Mouse (Mus musculus) kidney, postnatal 25 days (tissue): ENCODE measurements around the gene Dock3.

Experiments
- DNase-seq, 2 experiments: peaks; one replicate each; pipeline ENCODE4 v3.0.0; 2021; ENCODE audit warnings: mixed read lengths in 2 of 2

Gene Dock3

GRCm38 (mm10) chr9:107009841-107010240, 221.9 kb downstream of the Dock3 start:
- no peak for DNase-seq

- DNase-seq = no peak
Observed at GRCm38 (mm10) chr9:107003187-107003586, 228.5 kb downstream of the Dock3 start.

- DNase-seq = peak in 1 of 2 experiments; percentile 28
Observed at GRCm38 (mm10) chr9:106970742-106971141, 261.0 kb downstream of the Dock3 start.

- no peak for DNase-seq
Observed at GRCm38 (mm10) chr9:106958452-106958851, 273.3 kb downstream of the Dock3 start.

GRCm38 (mm10) chr9:106955486-106955885, 276.2 kb downstream of the Dock3 start:
- no peak for DNase-seq

- no peak for DNase-seq
Observed at GRCm38 (mm10) chr9:106934998-106935397, 296.7 kb downstream of the Dock3 start.

- DNase-seq = no peak
Observed at GRCm38 (mm10) chr9:106914878-106915277, 316.8 kb downstream of the Dock3 start.

- DNase-seq = no peak
Observed at GRCm38 (mm10) chr9:106913759-106914158, 317.9 kb downstream of the Dock3 start.

GRCm38 (mm10) chr9:106911624-106912023, 320.1 kb downstream of the Dock3 start:
- DNase-seq = no peak

- no peak for DNase-seq
Observed at GRCm38 (mm10) chr9:106908715-106909114, 323.0 kb downstream of the Dock3 start.

GRCm38 (mm10) chr9:106908174-106908573, 323.5 kb downstream of the Dock3 start:
- DNase-seq = no peak

- no peak for DNase-seq
Observed at GRCm38 (mm10) chr9:106906597-106906996, 325.1 kb downstream of the Dock3 start.

- DNase-seq = peak in 1 of 2 experiments; percentile 73
Observed at GRCm38 (mm10) chr9:106903791-106904134, 327.9 kb downstream of the Dock3 start.

- DNase-seq = no peak
Observed at GRCm38 (mm10) chr9:106903099-106903790, 328.5 kb downstream of the Dock3 start.

GRCm38 (mm10) chr9:106901596-106901995, 330.1 kb downstream of the Dock3 start:
- no peak for DNase-seq

GRCm38 (mm10) chr9:106898901-106899300, 332.8 kb downstream of the Dock3 start:
- DNase-seq = no peak

GRCm38 (mm10) chr9:106893327-106893726, 338.4 kb downstream of the Dock3 start:
- no peak for DNase-seq

- DNase-seq = no peak
Observed at GRCm38 (mm10) chr9:106892552-106892875, 339.2 kb downstream of the Dock3 start.

GRCm38 (mm10) chr9:106891829-106892551, 339.7 kb downstream of the Dock3 start, which contains the start of gene Manf:
Gene Manf, minus strand, starts transcription at chr9:106891979.
- DNase-seq = peak; percentile 98 to 100

- peak in 1 of 2 experiments; percentile 31 for DNase-seq
Observed at GRCm38 (mm10) chr9:106891341-106891741, 340.4 kb downstream of the Dock3 start.

GRCm38 (mm10) chr9:106890496-106891240, 341.0 kb downstream of the Dock3 start:
- DNase-seq = peak; percentile 28 to 53

GRCm38 (mm10) chr9:106889321-106889720, 342.4 kb downstream of the Dock3 start:
- no peak for DNase-seq

GRCm38 (mm10) chr9:106888346-106888745, 343.4 kb downstream of the Dock3 start:
- DNase-seq = no peak
